Mouse (Mus musculus) heart, embryonic 13.5 days (tissue): Measurements from ENCODE around the gene Spata21. TPM values are rescaled to one million over a fixed set of nuclear protein-coding genes. Genes with fewer than 3 reads are reported as not detected.

ENCODE experiments used
- ATAC-seq: fragments of 200-750 bp; cut with Nextera tagmentation; 2 replicates; pipeline ENCODE4 v1.8.0; 2017; ENCODE audit warnings: moderate TSS enrichment; ENCODE audit not compliant: insufficient number of reproducible peaks, low FRiP score, low TSS enrichment; ENCODE audit errors: extremely low read depth
- H3K27ac ChIP-seq: fragments of 300-500 bp; sonication (generic); replicated peaks from 2 replicates; pipeline ENCODE4 v1.5.1; 2015; ENCODE audit warnings: moderate library complexity, mild to moderate bottlenecking, inconsistent platforms
- H3K27me3 ChIP-seq: fragments of 300-500 bp; sonication (generic); replicated peaks from 2 replicates; pipeline ENCODE4 v1.6.1; 2015; ENCODE audit warnings: mild to moderate bottlenecking, inconsistent platforms
- H3K36me3 ChIP-seq: fragments of 300-500 bp; sonication (generic); 2 replicates; pipeline ENCODE4 v1.6.1; 2015; ENCODE audit warnings: mild to moderate bottlenecking, inconsistent platforms
- H3K4me1 ChIP-seq: fragments of 300-500 bp; sonication (generic); 2 replicates; pipeline ENCODE4 v1.6.1; 2015; ENCODE audit warnings: inconsistent platforms
- H3K4me2 ChIP-seq: fragments of 300-500 bp; sonication (generic); 2 replicates; pipeline ENCODE4 v1.6.1; 2015; ENCODE audit warnings: inconsistent platforms, mild to moderate bottlenecking, moderate library complexity
- H3K4me3 ChIP-seq: fragments of 300-500 bp; sonication (generic); 2 replicates; pipeline ENCODE4 v1.5.1; 2015; ENCODE audit warnings: moderate library complexity, mild to moderate bottlenecking, inconsistent platforms
- H3K9ac ChIP-seq: fragments of 300-500 bp; sonication (generic); 2 replicates; pipeline ENCODE4 v1.6.1; 2015; ENCODE audit warnings: inconsistent platforms, mild to moderate bottlenecking, moderate library complexity
- H3K9me3 ChIP-seq: fragments of 300-500 bp; sonication (generic); 2 replicates; pipeline ENCODE4 v1.6.1; 2016; ENCODE audit warnings: inconsistent platforms
- WGBS: fragments of 180-500 bp; shearing (Covaris S2); methylation state at CpG from one replicate; pipeline ENCODE4 v1.1.7; 2015; ENCODE audit warnings: mixed read lengths; 5-methylcytosine and 5-hydroxymethylcytosine counted together
- polyA plus RNA-seq: library from polyadenylated mRNA; unstranded; fragments of >200 nt; fragmentation: Nextera tagmentation; extraction: Ambion mirVana; gene quantifications from 2 replicates; pipeline ENCODE4 v1.2.1, GENCODE M21; 2015

Gene Spata21
- polyA plus RNA-seq, 1 experiment from 2014 or later: not detected

- peak overlapping the region; percentile 83 for H3K4me3 ChIP-seq
- ATAC-seq: no peak
- H3K9ac ChIP-seq: peak overlapping the region; percentile 95
- H3K9me3 ChIP-seq: no peaks in the 10 kb centered on the region; the same call in 1 of the 2 replicates
- peak overlapping the region; percentile 10; the same call in 1 of the 2 replicates for H3K27ac ChIP-seq
- 59% methylated on average over 17 of the region's 17 CpGs for WGBS
- peaks cover 36% of the 10 kb centered on the region for H3K36me3 ChIP-seq
- peaks cover 50% of the 10 kb centered on the region for H3K4me1 ChIP-seq
- H3K4me2 ChIP-seq: peak overlapping the region; percentile 93
- H3K27me3 ChIP-seq: no peaks in the 10 kb centered on the region
These were observed 11.2 kb upstream of the Spata21 start for GRCm38 (mm10) chr4:141076761-141077506.

- H3K9me3 ChIP-seq: no peaks in the 10 kb centered on the region; the same call in 1 of the 2 replicates
- WGBS: under 1% methylated on average over 67 of the region's 67 CpGs
- H3K4me3 ChIP-seq: peak within 1 kb of the TSS; percentile 83
- no peaks in the 10 kb centered on the region for H3K27me3 ChIP-seq
- H3K27ac ChIP-seq: peak within 1 kb of the TSS; percentile 66
- peak; percentile 79 for ATAC-seq
- peaks cover 46% of the 10 kb centered on the region for H3K4me1 ChIP-seq
- peak within 1 kb of the TSS; percentile 93 for H3K4me2 ChIP-seq
- peaks cover 26% of the 10 kb centered on the region for H3K36me3 ChIP-seq
- peak within 1 kb of the TSS; percentile 95 for H3K9ac ChIP-seq
These were observed 10.2 kb upstream of the Spata21 start, which contains the start of gene Necap2 for GRCm38 (mm10) chr4:141077681-141078509. Necap2 (minus strand) TSS chr4:141078357.

GRCm38 (mm10) chr4:141078510-141079137 lies 9.5 kb upstream of the Spata21 start:
- H3K27me3 ChIP-seq: no peaks in the 10 kb centered on the region
- ATAC-seq: no peak
- H3K4me1 ChIP-seq: peaks cover 38% of the 10 kb centered on the region
- no peak overlapping the region for H3K9ac ChIP-seq
- peak overlapping the region; percentile 83 for H3K4me3 ChIP-seq
- H3K9me3 ChIP-seq: no peaks in the 10 kb centered on the region; the same call in 1 of the 2 replicates
- 71% methylated on average over 18 of the region's 18 CpGs for WGBS
- H3K27ac ChIP-seq: no peak overlapping the region
- no peak overlapping the region for H3K4me2 ChIP-seq
- peaks cover 20% of the 10 kb centered on the region; the same call in 1 of the 2 replicates for H3K36me3 ChIP-seq

- H3K4me1 ChIP-seq: peaks cover 3% of the 10 kb centered on the region; the same call in 1 of the 2 replicates
- ATAC-seq: no peak
- no peak overlapping the region for H3K4me3 ChIP-seq
- no peak overlapping the region for H3K4me2 ChIP-seq
- no peaks in the 10 kb centered on the region for H3K36me3 ChIP-seq
- no peaks in the 10 kb centered on the region for H3K9me3 ChIP-seq
- no peak overlapping the region for H3K27ac ChIP-seq
- H3K9ac ChIP-seq: no peak overlapping the region
- H3K27me3 ChIP-seq: no peaks in the 10 kb centered on the region
- 43% methylated on average over 10 of the region's 10 CpGs for WGBS
These were observed 1.3 kb upstream of the Spata21 start for GRCm38 (mm10) chr4:141086862-141087261.

GRCm38 (mm10) chr4:141088714-141089113 lies 581 bp downstream of the Spata21 start:
- no peak overlapping the region for H3K4me3 ChIP-seq
- no peaks in the 10 kb centered on the region for H3K36me3 ChIP-seq
- no peak for ATAC-seq
- H3K4me1 ChIP-seq: peaks cover 3% of the 10 kb centered on the region; the same call in 1 of the 2 replicates
- H3K27ac ChIP-seq: no peak overlapping the region
- H3K9me3 ChIP-seq: no peaks in the 10 kb centered on the region
- H3K4me2 ChIP-seq: no peak overlapping the region
- H3K9ac ChIP-seq: no peak overlapping the region
- 56% methylated on average over 9 of the region's 9 CpGs for WGBS
- no peaks in the 10 kb centered on the region for H3K27me3 ChIP-seq

GRCm38 (mm10) chr4:141095016-141095415 lies 6.9 kb downstream of the Spata21 start:
- WGBS: 74% methylated on average over 10 of the region's 10 CpGs
- Histone ChIP-seq H3K9ac (no peak overlapping the region), H3K27me3 (no peaks in the 10 kb centered on the region)

GRCm38 (mm10) chr4:141096710-141097109 lies 8.6 kb downstream of the Spata21 start:
- ATAC-seq: no peak

More at GRCm38 (mm10) chr4:141095016-141095415, 6.9 kb downstream of the Spata21 start:
- H3K4me1 ChIP-seq: no peaks in the 10 kb centered on the region
- H3K36me3 ChIP-seq: no peaks in the 10 kb centered on the region
- ATAC-seq: no peak
- H3K4me2 ChIP-seq: no peak overlapping the region
- H3K4me3 ChIP-seq: no peak overlapping the region
- H3K9me3 ChIP-seq: no peaks in the 10 kb centered on the region
- no peak overlapping the region for H3K27ac ChIP-seq

GRCm38 (mm10) chr4:141098935-141099334 lies 10.8 kb downstream of the Spata21 start:
- Histone ChIP-seq H3K27me3 (no peaks in the 10 kb centered on the region), H3K36me3 (no peaks in the 10 kb centered on the region), H3K27ac (no peak overlapping the region), H3K4me3 (no peak overlapping the region), H3K4me2 (no peak overlapping the region), H3K9ac (no peak overlapping the region), H3K4me1 (no peaks in the 10 kb centered on the region), H3K9me3 (no peaks in the 10 kb centered on the region)
- no peak for ATAC-seq
- 48% methylated on average over 4 of the region's 4 CpGs for WGBS

More at GRCm38 (mm10) chr4:141096710-141097109, 8.6 kb downstream of the Spata21 start:
- WGBS: 25% methylated on average over 9 of the region's 9 CpGs
- no peaks in the 10 kb centered on the region for H3K9me3 ChIP-seq
- no peaks in the 10 kb centered on the region for H3K4me1 ChIP-seq
- H3K4me3 ChIP-seq: no peak overlapping the region
- no peak overlapping the region for H3K4me2 ChIP-seq
- no peak overlapping the region for H3K27ac ChIP-seq
- H3K9ac ChIP-seq: no peak overlapping the region
- no peaks in the 10 kb centered on the region for H3K36me3 ChIP-seq
- H3K27me3 ChIP-seq: no peaks in the 10 kb centered on the region

GRCm38 (mm10) chr4:141099956-141100355 lies 11.8 kb downstream of the Spata21 start:
- 75% methylated on average over 5 of the region's 5 CpGs for WGBS
- H3K4me1 ChIP-seq: peaks cover 3% of the 10 kb centered on the region; the same call in 1 of the 2 replicates
- H3K4me3 ChIP-seq: no peak overlapping the region
- no peak for ATAC-seq
- no peaks in the 10 kb centered on the region for H3K36me3 ChIP-seq
- no peak overlapping the region for H3K4me2 ChIP-seq
- no peaks in the 10 kb centered on the region for H3K9me3 ChIP-seq
- H3K9ac ChIP-seq: no peak overlapping the region
- H3K27me3 ChIP-seq: peaks cover 4% of the 10 kb centered on the region; the same call in 1 of the 2 replicates
- H3K27ac ChIP-seq: no peak overlapping the region

- H3K4me1 ChIP-seq: peaks cover 12% of the 10 kb centered on the region; the same call in 1 of the 2 replicates
- no peak overlapping the region for H3K27ac ChIP-seq
- no peak overlapping the region for H3K9ac ChIP-seq
- 81% methylated on average over 9 of the region's 9 CpGs for WGBS
- no peaks in the 10 kb centered on the region for H3K9me3 ChIP-seq
- ATAC-seq: no peak
- H3K27me3 ChIP-seq: peaks cover 4% of the 10 kb centered on the region; the same call in 1 of the 2 replicates
- H3K4me2 ChIP-seq: no peak overlapping the region
- no peaks in the 10 kb centered on the region for H3K36me3 ChIP-seq
- H3K4me3 ChIP-seq: no peak overlapping the region
These were observed 13.2 kb downstream of the Spata21 start for GRCm38 (mm10) chr4:141101291-141101690.

GRCm38 (mm10) chr4:141101855-141102254 lies 13.7 kb downstream of the Spata21 start:
- WGBS: 59% methylated on average over 6 of the region's 6 CpGs
- Histone ChIP-seq H3K27me3 (peaks cover 4% of the 10 kb centered on the region; the same call in 1 of the 2 replicates), H3K27ac (no peak overlapping the region), H3K4me2 (no peak overlapping the region), H3K9ac (no peak overlapping the region), H3K4me1 (peaks cover 12% of the 10 kb centered on the region; the same call in 1 of the 2 replicates), H3K36me3 (no peaks in the 10 kb centered on the region), H3K4me3 (no peak overlapping the region), H3K9me3 (no peaks in the 10 kb centered on the region)
- no peak for ATAC-seq
